Mouse (Mus musculus) kidney, adult 18-20 months (tissue): ENCODE data around the gene Scn4a.

ENCODE experiments used
- DNase-seq: peaks from one replicate; pipeline ENCODE4 v3.0.0; 2021

Gene Scn4a

DNA sequence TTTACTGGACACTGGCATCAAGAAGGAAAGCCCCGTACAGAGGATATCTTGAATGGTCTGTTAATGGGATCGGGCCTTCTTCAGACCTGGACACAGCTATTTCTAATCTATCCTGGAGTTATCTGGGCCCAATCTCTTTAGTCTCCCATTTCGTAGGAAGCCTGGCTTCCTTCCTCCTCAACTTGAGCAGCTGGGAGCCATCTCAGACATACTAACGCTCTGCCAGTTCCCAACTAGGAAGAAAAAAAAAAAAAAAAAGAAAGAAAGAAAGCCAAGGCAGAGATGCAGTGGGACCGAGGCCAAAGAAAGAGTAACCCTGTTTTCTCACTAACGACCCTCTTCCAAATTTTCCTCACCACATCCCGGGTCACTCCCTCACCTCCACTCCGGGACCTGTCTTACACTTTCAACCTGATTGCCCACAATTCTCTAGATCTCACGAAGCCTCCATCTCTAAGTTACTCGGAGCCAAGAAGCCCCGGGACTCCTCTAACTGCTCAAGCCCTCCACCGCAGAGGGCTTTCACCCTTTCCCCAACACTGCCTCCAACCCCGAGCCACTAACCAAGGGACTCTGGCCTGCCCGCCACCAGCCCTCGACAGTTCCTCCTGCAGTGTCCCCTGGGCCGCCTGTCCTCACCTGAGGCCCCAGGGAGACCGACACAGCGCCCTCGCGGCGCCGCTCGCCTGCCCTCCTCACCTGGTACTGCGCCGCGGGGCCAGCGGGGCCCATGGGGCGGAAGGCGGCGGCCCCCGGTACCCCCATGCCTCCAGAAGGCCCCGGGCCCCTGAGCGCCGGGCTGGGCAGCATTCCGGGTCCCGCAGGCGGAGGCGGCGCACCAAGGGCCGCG, 81.1 kb downstream of the Scn4a start:
- DNase-seq = peak; percentile 22

DNA sequence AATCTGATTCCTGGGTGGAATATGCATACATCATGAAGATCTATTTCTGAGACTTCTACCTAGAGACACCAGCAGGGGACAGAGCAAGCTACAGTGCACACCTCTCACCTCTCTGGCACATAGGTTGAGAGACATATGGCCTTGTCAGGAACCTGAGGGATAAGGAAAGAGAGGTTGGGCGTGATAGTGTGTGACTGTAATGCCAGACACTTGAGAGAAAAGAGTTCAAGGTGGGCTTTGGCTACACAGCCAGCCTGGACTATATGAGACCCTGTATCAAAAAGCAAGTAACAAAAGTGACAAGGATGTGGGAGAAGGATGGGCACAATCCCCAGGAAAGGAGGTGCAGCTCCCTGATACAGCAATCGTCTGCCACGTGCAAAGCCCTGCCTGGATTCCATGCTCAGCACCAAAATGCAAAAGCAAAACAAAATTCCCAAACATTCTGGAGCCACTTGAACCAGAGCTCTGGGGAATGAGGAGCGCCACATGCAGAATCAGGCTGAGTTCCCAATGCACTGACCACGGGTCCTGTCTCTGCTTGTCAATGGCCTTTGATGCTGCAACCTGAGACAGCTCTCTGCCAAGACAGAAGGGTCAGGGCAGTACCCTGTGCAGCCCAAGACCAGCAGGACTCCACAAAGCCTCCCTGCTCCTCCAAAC, 81.8 kb downstream of the Scn4a start:
- DNase-seq = no peak

DNA sequence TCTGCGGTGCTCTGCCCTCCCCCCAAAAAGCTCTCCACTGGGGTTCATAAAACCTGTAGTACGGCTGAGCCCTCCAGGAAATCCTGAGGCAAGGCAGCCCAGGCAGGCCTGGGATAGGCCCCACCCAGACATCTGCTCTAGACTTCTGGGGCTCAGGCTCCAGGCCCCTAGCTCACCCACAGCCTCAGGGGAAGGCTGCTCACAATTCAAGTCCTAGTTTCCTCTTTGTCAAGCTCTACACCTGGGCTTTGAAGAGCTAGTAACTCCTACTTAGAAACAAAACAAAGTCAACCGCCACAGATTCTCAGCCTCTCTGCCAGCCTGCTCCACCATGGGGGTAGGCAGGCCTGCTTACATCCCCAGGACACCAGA, 84.0 kb downstream of the Scn4a start:
- peak; percentile 26 for DNase-seq
